Mouse (Mus musculus) C2C12 (cell line): ENCODE data around the gene Blcap.

Experiments used
- CEBPB ChIP-seq: IDR thresholded peaks from one replicate; pipeline ENCODE4 v1.6.1; 2011; ENCODE audit warnings: low read depth, mild to moderate bottlenecking, control low read depth, moderate library complexity
- CTCF ChIP-seq: IDR thresholded peaks from one replicate; pipeline ENCODE4 v1.5.1; 2011; ENCODE audit not compliant: control insufficient read depth, insufficient read depth, insufficient read length
- MAX ChIP-seq: IDR thresholded peaks from one replicate; pipeline ENCODE4 v1.6.1; 2011; ENCODE audit warnings: mild to moderate bottlenecking, control low read depth
- MYOD1 ChIP-seq: IDR thresholded peaks from one replicate; pipeline ENCODE4 v1.6.1; 2011; ENCODE audit warnings: low read depth; ENCODE audit not compliant: control insufficient read depth, insufficient read length
- USF1 ChIP-seq: IDR thresholded peaks from one replicate; pipeline ENCODE4 v1.6.1; 2011; ENCODE audit warnings: low read depth, mild to moderate bottlenecking, control low read depth, moderate library complexity

- TF ChIP-seq CTCF = no peak
- TF ChIP-seq CEBPB = peak; percentile 67
- peak; percentile 45 for TF ChIP-seq MAX
- TF ChIP-seq USF1 = no peak
- no peak for TF ChIP-seq MYOD1
Observed at GRCm38 (mm10) chr2:157567235-157567961, 3.7 kb downstream of the Blcap start.
